Mouse (Mus musculus) thymus, adult 2 months (tissue): Measurements from ENCODE around the gene Cdc42bpa. TPM values are rescaled to one million over a fixed set of nuclear protein-coding genes. Genes with fewer than 3 reads are reported as not detected.

Source experiments
- DNase-seq: peaks from one replicate; pipeline ENCODE4 v3.0.0; 2021
- H3K27ac ChIP-seq: fragments of 200-500 bp; 2 replicates; pipeline ENCODE4 v1.5.1; 2012; ENCODE audit warnings: low read length, control low read depth; ENCODE audit not compliant: control insufficient read depth, insufficient read depth
- H3K27me3 ChIP-seq: fragments of 200-500 bp; 2 replicates; pipeline ENCODE4 v1.6.1; 2012; ENCODE audit warnings: mild to moderate bottlenecking, low read length, moderate library complexity, mixed read lengths; ENCODE audit not compliant: control insufficient read depth, insufficient read depth
- H3K36me3 ChIP-seq: fragments of 200-500 bp; 2 replicates; pipeline ENCODE4 v1.6.1; 2012; ENCODE audit warnings: mild to moderate bottlenecking, low read length, moderate library complexity; ENCODE audit not compliant: control insufficient read depth, insufficient read depth
- H3K4me1 ChIP-seq: fragments of 200-500 bp; replicated peaks from 2 replicates; pipeline ENCODE4 v1.6.1; 2012; ENCODE audit warnings: low read length; ENCODE audit not compliant: control insufficient read depth, insufficient read depth
- H3K4me3 ChIP-seq: fragments of 200-500 bp; 2 replicates; pipeline ENCODE4 v1.5.1; 2012; ENCODE audit warnings: mild to moderate bottlenecking, low read length, control low read depth, moderate library complexity; ENCODE audit not compliant: control insufficient read depth, insufficient read depth
- CTCF ChIP-seq: fragments of 200-500 bp; IDR thresholded peaks from 2 replicates; pipeline ENCODE4 v1.5.1; 2012; ENCODE audit warnings: mild to moderate bottlenecking, control low read depth, low read length, moderate library complexity, borderline replicate concordance; ENCODE audit not compliant: control insufficient read depth, poor library complexity, insufficient read depth; ENCODE audit errors: extremely low read depth
- POLR2A ChIP-seq: fragments of 200-500 bp; IDR thresholded peaks from 2 replicates; pipeline ENCODE4 v1.6.1; 2012; ENCODE audit warnings: mild to moderate bottlenecking, low read length, control low read depth, moderate library complexity; ENCODE audit not compliant: control insufficient read depth, poor library complexity, insufficient read depth; ENCODE audit errors: extremely low read depth
- WGBS: fragments of 180-500 bp; shearing (Covaris S2); methylation state at CpG from one replicate; pipeline ENCODE4 v1.1.7; 2018; 5-methylcytosine and 5-hydroxymethylcytosine counted together
- polyA plus RNA-seq: library from polyadenylated mRNA; depleted of rRNA; stranded (reverse); fragments of >200 nt; gene quantifications from 2 replicates; pipeline ENCODE4 v1.2.3, GENCODE M21; 2012

The Cdc42bpa gene
- polyA plus RNA-seq, 1 experiment, result 3.9 TPM

- no peak overlapping the region for H3K4me3 ChIP-seq
- TF ChIP-seq CTCF (no peak), POLR2A (no peak)
- DNase-seq, result no peak
- WGBS, result 95% methylated on average over 8 of the region's 8 CpGs
- no peaks in the 10 kb centered on the region for H3K36me3 ChIP-seq
- no peaks in the 10 kb centered on the region for H3K27me3 ChIP-seq
- H3K27ac ChIP-seq, result no peak overlapping the region
- no peaks in the 10 kb centered on the region for H3K4me1 ChIP-seq
These were observed 70.5 kb downstream of the Cdc42bpa start for GRCm38 (mm10) chr1:180030631-180031365.

GRCm38 (mm10) chr1:180031705-180032548, 71.7 kb downstream of the Cdc42bpa start:
- no peaks in the 10 kb centered on the region for H3K4me1 ChIP-seq
- WGBS, result 95% methylated on average over 5 of the region's 5 CpGs
- TF ChIP-seq POLR2A (no peak), CTCF (no peak)
- H3K36me3 ChIP-seq, result no peaks in the 10 kb centered on the region
- H3K27me3 ChIP-seq, result no peaks in the 10 kb centered on the region
- no peak for DNase-seq
- no peak overlapping the region for H3K4me3 ChIP-seq
- H3K27ac ChIP-seq, result no peak overlapping the region

DNA sequence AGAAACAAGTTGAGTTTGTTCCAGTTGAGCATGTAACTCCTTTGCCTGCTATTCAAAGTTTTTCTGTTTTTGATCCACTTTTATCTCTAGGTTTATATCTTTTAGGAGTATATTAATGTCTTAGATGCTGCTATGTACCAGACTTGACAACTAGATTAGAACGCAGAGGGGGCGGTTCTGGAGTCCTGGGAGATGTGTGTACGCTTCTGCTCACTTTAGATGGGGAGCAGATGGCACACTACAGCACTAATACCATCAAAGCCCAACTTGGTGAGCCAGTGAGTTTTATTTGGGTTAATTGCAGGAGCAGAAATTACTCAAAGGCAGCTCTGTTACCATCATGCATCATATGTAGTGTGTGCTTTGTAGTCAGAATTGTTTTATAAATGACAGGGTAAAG, 77.2 kb downstream of the Cdc42bpa start:
- TF ChIP-seq POLR2A (no peak), CTCF (no peak)
- DNase-seq, result no peak
- Histone ChIP-seq H3K36me3 (no peaks in the 10 kb centered on the region), H3K27ac (no peak overlapping the region), H3K27me3 (no peaks in the 10 kb centered on the region), H3K4me3 (no peak overlapping the region), H3K4me1 (no peaks in the 10 kb centered on the region)
- 95% methylated on average over 3 of the region's 3 CpGs for WGBS

DNA sequence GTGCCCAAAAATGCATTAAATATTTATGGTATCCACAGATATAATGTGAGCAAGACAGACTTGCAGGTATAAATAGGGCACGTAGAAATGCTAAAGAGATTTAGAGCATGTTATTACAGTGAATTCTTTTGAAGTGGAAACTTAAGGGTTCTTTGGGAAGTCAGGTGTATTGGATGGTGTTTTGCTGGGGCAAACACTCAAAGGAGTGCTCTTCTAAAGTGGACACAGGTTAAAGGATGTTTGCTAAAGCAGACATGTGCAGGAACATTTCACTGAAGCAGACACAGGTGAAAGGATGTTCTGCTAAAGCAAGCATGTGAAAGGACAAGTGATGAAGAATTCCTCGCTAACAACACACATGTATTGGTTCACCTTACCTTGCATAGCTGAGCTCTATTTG, 83.9 kb downstream of the Cdc42bpa start:
- 95% methylated on average over 2 of the region's 2 CpGs for WGBS
- Histone ChIP-seq H3K27me3 (no peaks in the 10 kb centered on the region), H3K27ac (no peak overlapping the region), H3K4me1 (no peaks in the 10 kb centered on the region), H3K36me3 (no peaks in the 10 kb centered on the region), H3K4me3 (no peak overlapping the region)
- DNase-seq, result no peak
- TF ChIP-seq CTCF (no peak), POLR2A (no peak)

GRCm38 (mm10) chr1:180045172-180045571, 84.9 kb downstream of the Cdc42bpa start:
- Histone ChIP-seq H3K4me3 (no peak overlapping the region), H3K4me1 (no peaks in the 10 kb centered on the region), H3K27me3 (no peaks in the 10 kb centered on the region), H3K27ac (no peak overlapping the region), H3K36me3 (no peaks in the 10 kb centered on the region)
- TF ChIP-seq POLR2A (no peak), CTCF (no peak)
- no peak for DNase-seq

GRCm38 (mm10) chr1:180089176-180089575, 128.9 kb downstream of the Cdc42bpa start:
- 100% methylated on average over 1 of the region's 1 CpGs for WGBS
- Histone ChIP-seq H3K36me3 (no peaks in the 10 kb centered on the region), H3K4me3 (no peak overlapping the region), H3K27ac (no peak overlapping the region), H3K27me3 (no peaks in the 10 kb centered on the region), H3K4me1 (no peaks in the 10 kb centered on the region)
- TF ChIP-seq POLR2A (no peak), CTCF (no peak)
- DNase-seq, result no peak

GRCm38 (mm10) chr1:180098426-180098825, 138.2 kb downstream of the Cdc42bpa start:
- no peaks in the 10 kb centered on the region for H3K27me3 ChIP-seq
- WGBS, result 98% methylated on average over 5 of the region's 5 CpGs
- H3K27ac ChIP-seq, result no peak overlapping the region
- no peaks in the 10 kb centered on the region for H3K4me1 ChIP-seq
- no peak overlapping the region for H3K4me3 ChIP-seq
- TF ChIP-seq POLR2A, result no peak
- no peak for TF ChIP-seq CTCF
- no peak for DNase-seq
- H3K36me3 ChIP-seq, result no peaks in the 10 kb centered on the region
